ENCODE assay signal across 19 mouse cellular contexts in genomic region chr11:80772595-80773210, GRCm38 (mm10). TPM values are rescaled to one million over a fixed set of nuclear protein-coding genes. Genes with fewer than 3 reads are reported as not detected.
A peak's percentile ranks its signal among the peaks of the same experiment; 100 is the strongest.
DNase-seq lines count a peak whose midpoint lies in the region; ATAC-seq lines count a peak whose summit lies in the region.
"Had no signal": no experiment of that assay in that cellular context is flagged by ENCODE, and none has a peak within 500 bp of the region (broad histone marks: within the 10 kb centered on the region; RNA-seq: fewer than 3 reads in every experiment).

No protein-coding gene starts in this region.

- H3K27me3 ChIP-seq in heart, embryonic 13.5 days (replicated peaks): no peaks in the 10 kb centered on the region
- no peaks in the 10 kb centered on the region for H3K27me3 ChIP-seq in lung, embryonic 16.5 days (ENCODE audit: control insufficient read depth, insufficient read depth, low read depth, low read length)
- H3K27me3 ChIP-seq: embryonic facial prominence, embryonic 13.5 days; forebrain, embryonic 12.5 days; hindbrain, embryonic 12.5 days had no signal

- H3K36me3 ChIP-seq in heart, embryonic 13.5 days: no peaks in the 10 kb centered on the region
- H3K36me3 ChIP-seq in lung, embryonic 16.5 days (ENCODE audit: control insufficient read depth, insufficient read depth, low read length): no peaks in the 10 kb centered on the region
- H3K36me3 ChIP-seq: embryonic facial prominence, embryonic 13.5 days; forebrain, embryonic 12.5 days; hindbrain, embryonic 12.5 days had no signal

- 32% methylated on average over 6 of the region's 6 CpGs for WGBS in heart, embryonic 13.5 days
- 69% methylated on average over 6 of the region's 6 CpGs for WGBS in lung, embryonic 16.5 days

- H3K4me3 ChIP-seq in heart, embryonic 13.5 days: no peak overlapping the region
- no peak overlapping the region for H3K4me3 ChIP-seq in lung, embryonic 16.5 days (ENCODE audit: low read length)
- H3K4me3 ChIP-seq: embryonic facial prominence, embryonic 13.5 days; forebrain, embryonic 12.5 days; hindbrain, embryonic 12.5 days had no signal

- no peak overlapping the region for H3K9ac ChIP-seq in heart, embryonic 13.5 days
- H3K9ac ChIP-seq in lung, embryonic 16.5 days (ENCODE audit: low read length): no peak overlapping the region
- H3K9ac ChIP-seq: embryonic facial prominence, embryonic 13.5 days; forebrain, embryonic 12.5 days; hindbrain, embryonic 12.5 days had no signal

- peak overlapping the region; percentile 18 for H3K4me2 ChIP-seq in heart, embryonic 13.5 days
- H3K4me2 ChIP-seq in lung, embryonic 16.5 days (ENCODE audit: low read depth, low read length): no peak overlapping the region
- H3K4me2 ChIP-seq: embryonic facial prominence, embryonic 13.5 days; forebrain, embryonic 12.5 days; hindbrain, embryonic 12.5 days had no signal

- DNase-seq in heart, adult 11 months: no peak
- no peak for DNase-seq in lung, postnatal 4 days
- peak; percentile 67 for DNase-seq in NIH3T3 (ENCODE audit: low read depth)
- no peak for DNase-seq in neural tube, embryonic 10.5 days (ENCODE audit: extremely low spot score, low spot score)
- DNase-seq: adrenal gland, postnatal 14 days; cerebellum, adult 18-20 months; cerebellum, adult 9-11 months; cerebellum, postnatal 36 days; gastrocnemius, postnatal 14 days; heart, postnatal 4 days had no signal

- peaks cover 25% of the 10 kb centered on the region for H3K4me1 ChIP-seq in heart, embryonic 13.5 days
- H3K4me1 ChIP-seq in lung, embryonic 16.5 days (replicated peaks; ENCODE audit: control insufficient read depth, insufficient read depth, low read length): peaks cover 33% of the 10 kb centered on the region
- H3K4me1 ChIP-seq: embryonic facial prominence, embryonic 13.5 days; forebrain, embryonic 12.5 days had no signal

- ATAC-seq in heart, embryonic 13.5 days (ENCODE audit: extremely low read depth, insufficient number of reproducible peaks, low FRiP score, low TSS enrichment): no peak
- no peak for ATAC-seq in lung, embryonic 16.5 days (ENCODE audit: low read depth)
- ATAC-seq in cerebellum, adult (ENCODE audit: insufficient number of reproducible peaks, low FRiP score, low TSS enrichment): no peak
- ATAC-seq: activated CD4-positive, CD25-positive, alpha-beta regulatory T cell, adult 4 months; forebrain, embryonic 16.5 days; hindbrain, postnatal 0 days had no signal

- H3K9me3 ChIP-seq in heart, embryonic 13.5 days: no peaks in the 10 kb centered on the region
- H3K9me3 ChIP-seq in lung, embryonic 16.5 days (ENCODE audit: control insufficient read depth, low read length): no peaks in the 10 kb centered on the region
- H3K9me3 ChIP-seq: embryonic facial prominence, embryonic 13.5 days; forebrain, embryonic 12.5 days; hindbrain, embryonic 12.5 days had no signal

- no peak overlapping the region for H3K27ac ChIP-seq in heart, embryonic 13.5 days (replicated peaks)
- H3K27ac ChIP-seq in lung, embryonic 16.5 days (ENCODE audit: low read length): 0 out of 2 replicates have a peak overlapping the region, but pooled peaks have one; percentile 1
- H3K27ac ChIP-seq: embryonic facial prominence, embryonic 13.5 days; forebrain, embryonic 12.5 days; hindbrain, embryonic 12.5 days; hindbrain, postnatal 0 days had no signal

RNA-seq across cellular contexts. Expression of gene Myo1d, which starts 7.1 kb away (rescaled TPM):
- polyA plus RNA-seq in heart, embryonic 13.5 days (2015; fragmentation: Nextera tagmentation; extraction: Ambion mirVana): 6.9 and 9.1 TPM in 2 replicates
- polyA plus RNA-seq in lung, embryonic 16.5 days (2015; fragmentation: Nextera tagmentation; extraction: Ambion mirVana): 21.0 and 21.7 TPM in 2 replicates

RNA-seq across cellular contexts. Expression of gene Tmem98, which starts 37.3 kb away (rescaled TPM):
- polyA plus RNA-seq in heart, embryonic 13.5 days (2015; fragmentation: Nextera tagmentation; extraction: Ambion mirVana): 96.4 and 96.9 TPM in 2 replicates
- polyA plus RNA-seq in lung, embryonic 16.5 days (2015; fragmentation: Nextera tagmentation; extraction: Ambion mirVana): 119 and 123 TPM in 2 replicates
- polyA plus RNA-seq: activated CD4-positive, CD25-positive, alpha-beta regulatory T cell, adult 4 months had no signal
